10 mouse cellular contexts compared by ENCODE assay signal in the genomic region with DNA sequence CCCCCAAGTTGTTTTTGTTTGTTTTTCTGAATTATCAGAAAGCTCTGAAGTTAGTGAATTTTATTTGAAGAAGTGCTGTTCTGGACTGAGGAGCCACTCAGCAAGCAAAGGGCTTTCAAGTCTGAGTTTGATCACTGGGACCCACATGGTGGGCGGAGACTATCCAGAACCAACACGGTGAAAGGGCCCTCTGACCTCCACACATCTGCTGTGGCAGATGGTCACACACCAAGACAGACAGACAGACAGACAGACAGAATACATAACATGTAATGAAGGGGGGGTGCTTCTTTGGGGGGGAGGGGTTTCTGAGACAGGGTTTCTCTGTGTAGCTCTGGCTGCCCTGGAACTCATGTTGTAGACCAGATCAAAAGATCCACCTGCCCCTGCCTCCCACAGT. TPM values are rescaled to one million over a fixed set of nuclear protein-coding genes. Genes with fewer than 3 reads are reported as not detected.
DNase-seq lines count a peak whose midpoint lies in the region; ATAC-seq and TF ChIP-seq lines count a peak whose summit lies in the region.
"Had no signal": no experiment of that assay in that cellular context is flagged by ENCODE, and none has a peak within 500 bp of the region (broad histone marks: within the 10 kb centered on the region; RNA-seq: fewer than 3 reads in every experiment).

No protein-coding gene starts in this region.

- no peak for TF ChIP-seq CTCF in E14TG2a.4 (conservative IDR thresholded peaks at IDR 0.05; ENCODE audit: low read length)

- H3K4me3 ChIP-seq in forebrain, embryonic 11.5 days (ENCODE audit: low read depth, low read length), result no peak overlapping the region
- no peak overlapping the region for H3K4me3 ChIP-seq in forebrain, embryonic 15.5 days
- no peak overlapping the region for H3K4me3 ChIP-seq in intestine, embryonic 14.5 days (ENCODE audit: low read depth, low read length)
- no peak overlapping the region for H3K4me3 ChIP-seq in intestine, embryonic 16.5 days (ENCODE audit: low read length)
- peak overlapping the region; percentile 64 for H3K4me3 ChIP-seq in E14TG2a.4 (replicated peaks; ENCODE audit: low read length)
- H3K4me3 ChIP-seq in hindbrain, embryonic 13.5 days, result no peak overlapping the region

- ATAC-seq in forebrain, embryonic 11.5 days (replicated peaks; ENCODE audit: low FRiP score), result no peak
- no peak for ATAC-seq in forebrain, embryonic 15.5 days (replicated peaks)
- no peak for ATAC-seq in intestine, embryonic 14.5 days (replicated peaks; ENCODE audit: low FRiP score, low TSS enrichment, low read depth)
- no peak for ATAC-seq in intestine, embryonic 16.5 days
- no peak for ATAC-seq in hindbrain, embryonic 13.5 days (ENCODE audit: low FRiP score)
- no peak for ATAC-seq in erythroid progenitor cell, adult 5-6 weeks (replicated peaks; ENCODE audit: low FRiP score, poor library complexity, severe bottlenecking)

- no peaks in the 10 kb centered on the region for H3K27me3 ChIP-seq in forebrain, embryonic 11.5 days (ENCODE audit: control insufficient read depth, insufficient read depth, low read length)
- H3K27me3 ChIP-seq in forebrain, embryonic 15.5 days, result no peaks in the 10 kb centered on the region
- no peaks in the 10 kb centered on the region for H3K27me3 ChIP-seq in intestine, embryonic 14.5 days (replicated peaks; ENCODE audit: control insufficient read depth, insufficient read depth, low read length)
- H3K27me3 ChIP-seq in intestine, embryonic 16.5 days (replicated peaks; ENCODE audit: control insufficient read depth, insufficient read depth, low read length), result no peaks in the 10 kb centered on the region
- no peaks in the 10 kb centered on the region for H3K27me3 ChIP-seq in E14TG2a.4 (ENCODE audit: insufficient read depth, low read length)
- H3K27me3 ChIP-seq in hindbrain, embryonic 13.5 days, result no peaks in the 10 kb centered on the region

- H3K9ac ChIP-seq in forebrain, embryonic 11.5 days (ENCODE audit: low read length), result no peak overlapping the region
- no peak overlapping the region for H3K9ac ChIP-seq in forebrain, embryonic 15.5 days (replicated peaks)
- no peak overlapping the region for H3K9ac ChIP-seq in intestine, embryonic 14.5 days (ENCODE audit: low read length)
- H3K9ac ChIP-seq in intestine, embryonic 16.5 days (ENCODE audit: low read depth, low read length), result no peak overlapping the region
- no peak overlapping the region for H3K9ac ChIP-seq in hindbrain, embryonic 13.5 days
- H3K9ac ChIP-seq: lung, embryonic 14.5 days had no signal

- no peaks in the 10 kb centered on the region for H3K9me3 ChIP-seq in forebrain, embryonic 11.5 days (ENCODE audit: control insufficient read depth, low read length)
- no peaks in the 10 kb centered on the region for H3K9me3 ChIP-seq in forebrain, embryonic 15.5 days
- peaks cover 4% of the 10 kb centered on the region; the same call in 1 of the 2 replicates for H3K9me3 ChIP-seq in intestine, embryonic 14.5 days (ENCODE audit: control insufficient read depth, low read length)
- no peaks in the 10 kb centered on the region for H3K9me3 ChIP-seq in intestine, embryonic 16.5 days (ENCODE audit: control insufficient read depth, low read length)
- no peaks in the 10 kb centered on the region for H3K9me3 ChIP-seq in E14TG2a.4 (ENCODE audit: low read length)
- H3K9me3 ChIP-seq in hindbrain, embryonic 13.5 days, result no peaks in the 10 kb centered on the region

- no peak for DNase-seq in forebrain, embryonic 11.5 days (ENCODE audit: low spot score)
- DNase-seq in intestine, embryonic 14.5 days (ENCODE audit: low spot score), result no peak
- no peak for DNase-seq in layer of hippocampus, postnatal 14 days (ENCODE audit: low spot score in 2 of 2)

- WGBS in forebrain, embryonic 11.5 days, result 46% methylated on average over 2 of the region's 2 CpGs
- WGBS in forebrain, embryonic 15.5 days, result 50% methylated on average over 2 of the region's 2 CpGs
- 49% methylated on average over 2 of the region's 2 CpGs for WGBS in intestine, embryonic 14.5 days
- WGBS in intestine, embryonic 16.5 days, result 50% methylated on average over 2 of the region's 2 CpGs
- 47% methylated on average over 2 of the region's 2 CpGs for WGBS in hindbrain, embryonic 13.5 days

- no peaks in the 10 kb centered on the region; the same call in 1 of the 2 replicates for H3K36me3 ChIP-seq in forebrain, embryonic 11.5 days (ENCODE audit: control insufficient read depth, insufficient read depth, low read length)
- no peaks in the 10 kb centered on the region for H3K36me3 ChIP-seq in forebrain, embryonic 15.5 days
- no peaks in the 10 kb centered on the region for H3K36me3 ChIP-seq in intestine, embryonic 14.5 days (ENCODE audit: control insufficient read depth, insufficient read depth, low read length)
- no peaks in the 10 kb centered on the region for H3K36me3 ChIP-seq in intestine, embryonic 16.5 days (ENCODE audit: control insufficient read depth, insufficient read depth, low read length)
- no peaks in the 10 kb centered on the region; the same call in 1 of the 2 replicates for H3K36me3 ChIP-seq in E14TG2a.4 (ENCODE audit: insufficient read depth, low read length)
- H3K36me3 ChIP-seq in hindbrain, embryonic 13.5 days, result no peaks in the 10 kb centered on the region

- H3K4me2 ChIP-seq in forebrain, embryonic 11.5 days (ENCODE audit: low read depth, low read length, severe bottlenecking), result no peak overlapping the region
- H3K4me2 ChIP-seq in forebrain, embryonic 15.5 days (replicated peaks), result no peak overlapping the region
- no peak overlapping the region for H3K4me2 ChIP-seq in intestine, embryonic 14.5 days (ENCODE audit: low read length)
- H3K4me2 ChIP-seq in intestine, embryonic 16.5 days (ENCODE audit: low read depth, low read length), result no peak overlapping the region
- 0 out of 2 replicates have a peak overlapping the region, but pooled peaks have one; percentile 6 for H3K4me2 ChIP-seq in hindbrain, embryonic 13.5 days

- peaks cover 40% of the 10 kb centered on the region for H3K4me1 ChIP-seq in forebrain, embryonic 11.5 days (replicated peaks; ENCODE audit: control insufficient read depth, insufficient read depth, low read length)
- H3K4me1 ChIP-seq in forebrain, embryonic 15.5 days, result peaks cover 37% of the 10 kb centered on the region
- H3K4me1 ChIP-seq in intestine, embryonic 14.5 days (replicated peaks; ENCODE audit: control insufficient read depth, insufficient read depth, low read length), result peaks cover 59% of the 10 kb centered on the region
- H3K4me1 ChIP-seq in intestine, embryonic 16.5 days (ENCODE audit: control insufficient read depth, insufficient read depth, low read length), result peaks cover 42% of the 10 kb centered on the region
- H3K4me1 ChIP-seq in E14TG2a.4 (replicated peaks; ENCODE audit: low read depth, low read length), result peaks cover 90% of the 10 kb centered on the region
- H3K4me1 ChIP-seq in hindbrain, embryonic 13.5 days (replicated peaks), result peaks cover 68% of the 10 kb centered on the region

- H3K27ac ChIP-seq in forebrain, embryonic 11.5 days (ENCODE audit: low read depth, low read length), result peak overlapping the region; percentile 41; the same call in 1 of the 2 replicates
- H3K27ac ChIP-seq in forebrain, embryonic 15.5 days (replicated peaks), result no peak overlapping the region
- peak overlapping the region; percentile 55; the same call in 1 of the 2 replicates for H3K27ac ChIP-seq in intestine, embryonic 14.5 days (ENCODE audit: low read depth)
- H3K27ac ChIP-seq in intestine, embryonic 16.5 days (ENCODE audit: low read length), result no peak overlapping the region
- H3K27ac ChIP-seq in hindbrain, embryonic 13.5 days, result peak overlapping the region; percentile 81; the same call in 1 of the 2 replicates

RNA-seq across cellular contexts. Expression of a gene that starts 17.1 kb away (rescaled TPM):
- 42.0 and 42.5 TPM in 2 replicates for polyA plus RNA-seq in forebrain, embryonic 11.5 days (2014; fragmentation: Nextera tagmentation; extraction: Ambion mirVana)
- polyA plus RNA-seq in forebrain, embryonic 15.5 days (2015; fragmentation: Nextera tagmentation; extraction: Ambion mirVana), result 14.2 and 14.6 TPM in 2 replicates
- polyA plus RNA-seq in intestine, embryonic 14.5 days (2014; fragmentation: Nextera tagmentation; extraction: Ambion mirVana), result 18.9 and 21.0 TPM in 2 replicates
- polyA plus RNA-seq in intestine, embryonic 16.5 days (2015; fragmentation: Nextera tagmentation; extraction: Ambion mirVana), result 6.5 and 8.1 TPM in 2 replicates
- 25.4 and 27.5 TPM in 2 replicates for polyA plus RNA-seq in hindbrain, embryonic 13.5 days (2015; fragmentation: Nextera tagmentation; extraction: Ambion mirVana)
- 10 to 100 TPM; 30.0 to 35.7 TPM for total RNA-seq in layer of hippocampus, postnatal 14 days (2021)
- total RNA-seq in erythroid progenitor cell, adult 5-6 weeks (2015; ENCODE audit: low replicate concordance), result 1.3 TPM in 1 of 2 replicates, not detected in the other
- total RNA-seq in erythroid progenitor cell, adult 5-6 weeks (2017; ENCODE audit: low replicate concordance), result 0.53 TPM in 1 of 2 replicates, not detected in the other
- total RNA-seq: megakaryocyte-erythroid progenitor cell, adult 5-6 weeks had no signal

RNA-seq across cellular contexts. Expression of a gene that starts 33.1 kb away (rescaled TPM):
- polyA plus RNA-seq in forebrain, embryonic 11.5 days (2014; fragmentation: Nextera tagmentation; extraction: Ambion mirVana), result 23.2 and 26.6 TPM in 2 replicates
- polyA plus RNA-seq in forebrain, embryonic 15.5 days (2015; fragmentation: Nextera tagmentation; extraction: Ambion mirVana), result 49.4 and 55.6 TPM in 2 replicates
- polyA plus RNA-seq in intestine, embryonic 14.5 days (2014; fragmentation: Nextera tagmentation; extraction: Ambion mirVana), result 25.0 and 31.6 TPM in 2 replicates
- polyA plus RNA-seq in intestine, embryonic 16.5 days (2015; fragmentation: Nextera tagmentation; extraction: Ambion mirVana), result 30.5 and 30.8 TPM in 2 replicates
- polyA plus RNA-seq in hindbrain, embryonic 13.5 days (2015; fragmentation: Nextera tagmentation; extraction: Ambion mirVana), result 41.4 and 46.9 TPM in 2 replicates
- 10 to 100 TPM; 28.0 to 32.3 TPM for total RNA-seq in layer of hippocampus, postnatal 14 days (2021)
- 9.7 TPM in 1 of 2 replicates, not detected in the other for total RNA-seq in erythroid progenitor cell, adult 5-6 weeks (2015; ENCODE audit: low replicate concordance)
- total RNA-seq in erythroid progenitor cell, adult 5-6 weeks (2017; ENCODE audit: low replicate concordance), result 0.76 and 1.4 TPM in 2 replicates

RNA-seq across cellular contexts. Expression of a gene that starts 45.0 kb away (rescaled TPM):
- 4.7 TPM in 1 of 2 replicates, not detected in the other for polyA plus RNA-seq in forebrain, embryonic 11.5 days (2014; fragmentation: Nextera tagmentation; extraction: Ambion mirVana)
- polyA plus RNA-seq in forebrain, embryonic 15.5 days (2015; fragmentation: Nextera tagmentation; extraction: Ambion mirVana), result 2.0 TPM in 1 of 2 replicates, not detected in the other
- 0.97 TPM in 1 of 2 replicates, not detected in the other for polyA plus RNA-seq in intestine, embryonic 14.5 days (2014; fragmentation: Nextera tagmentation; extraction: Ambion mirVana)
- 1.5 and 2.1 TPM in 2 replicates for polyA plus RNA-seq in intestine, embryonic 16.5 days (2015; fragmentation: Nextera tagmentation; extraction: Ambion mirVana)
- 2.1 TPM in 1 of 2 replicates, not detected in the other for polyA plus RNA-seq in hindbrain, embryonic 13.5 days (2015; fragmentation: Nextera tagmentation; extraction: Ambion mirVana)
- total RNA-seq in layer of hippocampus, postnatal 14 days (2021), result under 1 TPM in 1 of 2 experiments, not detected in 1; 0.88 TPM
- total RNA-seq in erythroid progenitor cell, adult 5-6 weeks (2015; ENCODE audit: low replicate concordance), result not detected in 2 replicates
- not detected in 2 replicates for total RNA-seq in erythroid progenitor cell, adult 5-6 weeks (2017; ENCODE audit: low replicate concordance)

RNA-seq across cellular contexts. Expression of a gene that starts 51.8 kb away (rescaled TPM):
- 217 and 222 TPM in 2 replicates for polyA plus RNA-seq in forebrain, embryonic 11.5 days (2014; fragmentation: Nextera tagmentation; extraction: Ambion mirVana)
- polyA plus RNA-seq in forebrain, embryonic 15.5 days (2015; fragmentation: Nextera tagmentation; extraction: Ambion mirVana), result 333 and 354 TPM in 2 replicates
- 394 and 416 TPM in 2 replicates for polyA plus RNA-seq in intestine, embryonic 14.5 days (2014; fragmentation: Nextera tagmentation; extraction: Ambion mirVana)
- polyA plus RNA-seq in intestine, embryonic 16.5 days (2015; fragmentation: Nextera tagmentation; extraction: Ambion mirVana), result 408 and 423 TPM in 2 replicates
- 410 and 414 TPM in 2 replicates for polyA plus RNA-seq in hindbrain, embryonic 13.5 days (2015; fragmentation: Nextera tagmentation; extraction: Ambion mirVana)
- 100 to 1,000 TPM; 182 to 188 TPM for total RNA-seq in layer of hippocampus, postnatal 14 days (2021)
- 14.7 and 16.2 TPM in 2 replicates for total RNA-seq in erythroid progenitor cell, adult 5-6 weeks (2015; ENCODE audit: low replicate concordance)
- 10.5 and 24.9 TPM in 2 replicates for total RNA-seq in erythroid progenitor cell, adult 5-6 weeks (2017; ENCODE audit: low replicate concordance)

Comparison
In these comparisons a context has a peak if more than half of its experiments do, and no peak if none do; other contexts are left out.
1. H3K27ac ChIP-seq: peak in forebrain, embryonic 11.5 days (single experiment), intestine, embryonic 14.5 days (single experiment) and hindbrain, embryonic 13.5 days (single experiment); none in forebrain, embryonic 15.5 days (single experiment) and intestine, embryonic 16.5 days (single experiment).